Mouse (Mus musculus): ENCODE measurements around the gene Tmbim6. TPM values are rescaled to one million over a fixed set of nuclear protein-coding genes. Genes with fewer than 3 reads are reported as not detected.

The Tmbim6 gene
- polyA plus RNA-seq, 1 experiment from 2014 or later, result 245 TPM

DNA sequence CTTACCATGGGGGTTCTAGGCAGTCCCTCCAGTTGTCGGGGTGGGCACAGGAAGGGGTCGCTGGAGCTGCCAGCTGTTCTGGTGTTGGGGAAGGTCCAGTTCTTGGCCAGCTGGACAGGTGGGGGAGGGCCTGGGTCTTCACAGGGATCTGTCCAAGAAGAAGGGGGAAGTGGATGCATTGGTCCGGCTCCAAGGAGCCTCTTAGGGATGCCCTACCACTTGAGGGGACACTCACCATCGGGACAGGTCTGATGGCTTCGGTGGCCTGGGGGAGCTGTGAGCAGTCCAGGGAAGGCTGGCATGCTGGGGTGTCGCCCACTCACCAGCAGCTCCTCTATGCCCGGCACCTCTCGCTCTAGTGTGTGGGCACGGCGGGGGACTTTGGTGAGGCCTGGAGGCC is 30.4 kb downstream of the Tmbim6 start:
- H3K27ac ChIP-seq, result no peak overlapping the region
- no peak overlapping the region for H3K9ac ChIP-seq
- no peak for ATAC-seq (ENCODE audit: low FRiP score, low read depth)
- H3K27me3 ChIP-seq (replicated peaks), result no peaks in the 10 kb centered on the region
- H3K4me3 ChIP-seq, result no peak overlapping the region
- H3K9me3 ChIP-seq, result no peaks in the 10 kb centered on the region
- WGBS, result 94% methylated on average over 10 of the region's 10 CpGs
- H3K4me2 ChIP-seq (replicated peaks), result no peak overlapping the region
- peaks cover 66% of the 10 kb centered on the region for H3K36me3 ChIP-seq
- H3K4me1 ChIP-seq, result peaks cover 12% of the 10 kb centered on the region

DNA sequence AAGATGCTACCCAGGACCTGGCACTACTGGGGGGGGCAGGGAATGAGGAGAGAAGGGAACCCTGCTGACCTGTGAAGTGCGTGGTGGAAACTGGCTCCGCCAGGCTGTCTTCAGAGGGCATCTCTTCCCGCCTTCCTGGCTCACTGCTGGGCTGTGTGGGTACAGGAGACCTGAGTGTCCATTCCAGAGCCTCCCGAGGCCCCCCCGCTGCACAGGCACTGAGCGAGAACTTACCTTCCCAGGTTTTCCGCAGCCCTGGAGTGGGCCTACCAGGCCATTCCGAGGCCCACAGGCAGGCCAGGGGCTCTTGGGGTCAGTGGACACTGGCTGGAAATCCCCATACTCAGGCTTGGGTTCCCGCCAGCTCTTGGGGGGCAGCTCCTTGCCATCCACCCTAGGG is 31.2 kb downstream of the Tmbim6 start:
- Histone ChIP-seq H3K4me3 (no peak overlapping the region), H3K4me2 (replicated peaks) (no peak overlapping the region), H3K27me3 (replicated peaks) (no peaks in the 10 kb centered on the region), H3K4me1 (peaks cover 12% of the 10 kb centered on the region), H3K9me3 (no peaks in the 10 kb centered on the region), H3K9ac (no peak overlapping the region), H3K36me3 (peaks cover 71% of the 10 kb centered on the region), H3K27ac (no peak overlapping the region)
- no peak for ATAC-seq (ENCODE audit: low FRiP score, low read depth)
- WGBS, result 95% methylated on average over 9 of the region's 9 CpGs

- no peak overlapping the region for H3K9ac ChIP-seq
- no peak overlapping the region for H3K27ac ChIP-seq
- 92% methylated on average over 8 of the region's 8 CpGs for WGBS
- H3K4me1 ChIP-seq, result peaks cover 5% of the 10 kb centered on the region; the same call in 1 of the 2 replicates
- H3K4me2 ChIP-seq (replicated peaks), result no peak overlapping the region
- no peaks in the 10 kb centered on the region for H3K9me3 ChIP-seq
- no peak overlapping the region for H3K4me3 ChIP-seq
- no peaks in the 10 kb centered on the region for H3K27me3 ChIP-seq (replicated peaks)
- peaks cover 74% of the 10 kb centered on the region for H3K36me3 ChIP-seq
- no peak for ATAC-seq (ENCODE audit: low FRiP score, low read depth)
Measured at GRCm38 (mm10) chr15:99430394-99430793, 37.7 kb downstream of the Tmbim6 start.

DNA sequence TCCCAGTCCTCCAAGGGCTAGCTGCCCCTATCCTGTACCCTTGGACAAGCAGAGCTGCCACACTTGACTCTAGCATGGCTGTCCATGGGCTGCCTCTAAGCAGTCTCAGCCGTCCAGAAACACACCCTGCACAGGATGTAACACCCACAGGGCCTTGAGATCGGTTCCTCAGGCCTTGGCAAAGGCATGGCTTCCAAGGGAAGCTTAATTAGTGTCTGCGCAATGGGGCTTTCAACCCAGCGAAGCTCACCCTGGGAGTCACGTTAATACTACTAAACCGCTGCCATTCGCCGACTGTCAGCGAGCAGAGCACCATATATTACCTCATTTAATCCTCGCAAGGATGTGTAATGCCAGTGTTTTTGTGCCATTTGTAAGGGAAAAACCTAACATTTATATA is 38.4 kb downstream of the Tmbim6 start:
- Histone ChIP-seq H3K4me3 (no peak overlapping the region), H3K27me3 (replicated peaks) (no peaks in the 10 kb centered on the region), H3K27ac (no peak overlapping the region), H3K4me1 (peaks cover 8% of the 10 kb centered on the region), H3K9me3 (no peaks in the 10 kb centered on the region), H3K36me3 (peaks cover 67% of the 10 kb centered on the region), H3K4me2 (replicated peaks) (no peak overlapping the region), H3K9ac (no peak overlapping the region)
- WGBS, result 90% methylated on average over 10 of the region's 10 CpGs
- ATAC-seq (ENCODE audit: low FRiP score, low read depth), result no peak

GRCm38 (mm10) chr15:99431504-99431903 is 38.8 kb downstream of the Tmbim6 start:
- Histone ChIP-seq H3K9me3 (no peaks in the 10 kb centered on the region), H3K27me3 (replicated peaks) (no peaks in the 10 kb centered on the region), H3K4me2 (replicated peaks) (no peak overlapping the region), H3K27ac (no peak overlapping the region), H3K4me1 (peaks cover 12% of the 10 kb centered on the region), H3K9ac (no peak overlapping the region), H3K4me3 (no peak overlapping the region), H3K36me3 (peaks cover 63% of the 10 kb centered on the region)
- no peak for ATAC-seq (ENCODE audit: low FRiP score, low read depth)
- 89% methylated on average over 7 of the region's 7 CpGs for WGBS

DNA sequence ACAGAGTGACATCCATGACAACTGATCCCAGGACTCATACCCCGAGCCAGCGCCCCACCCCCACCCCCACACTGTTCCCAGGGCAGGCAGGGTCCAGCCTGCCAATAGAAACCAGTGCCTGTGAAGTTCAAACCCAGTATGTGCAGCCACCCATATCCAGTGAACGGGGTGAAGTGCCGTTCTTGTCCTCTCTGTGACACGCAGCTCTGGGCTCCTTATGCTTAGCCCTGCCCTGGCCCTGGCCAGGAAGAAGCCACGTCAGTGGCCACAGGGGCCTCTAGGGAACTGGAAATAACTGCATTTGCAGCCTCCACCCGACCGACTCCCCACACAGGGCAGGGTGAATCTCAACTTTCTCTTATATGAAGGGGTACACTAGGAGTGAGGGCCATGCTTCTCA is 39.3 kb downstream of the Tmbim6 start:
- peaks cover 17% of the 10 kb centered on the region for H3K4me1 ChIP-seq
- H3K4me2 ChIP-seq (replicated peaks), result no peak overlapping the region
- 84% methylated on average over 8 of the region's 8 CpGs for WGBS
- ATAC-seq (ENCODE audit: low FRiP score, low read depth), result no peak
- H3K27ac ChIP-seq, result no peak overlapping the region
- H3K36me3 ChIP-seq, result peaks cover 59% of the 10 kb centered on the region
- H3K9ac ChIP-seq, result no peak overlapping the region
- H3K4me3 ChIP-seq, result no peak overlapping the region
- H3K9me3 ChIP-seq, result no peaks in the 10 kb centered on the region
- H3K27me3 ChIP-seq (replicated peaks), result no peaks in the 10 kb centered on the region

- Histone ChIP-seq H3K4me1 (peaks cover 23% of the 10 kb centered on the region), H3K4me2 (replicated peaks) (no peak overlapping the region), H3K4me3 (no peak overlapping the region), H3K9ac (no peak overlapping the region), H3K36me3 (peaks cover 49% of the 10 kb centered on the region), H3K27ac (no peak overlapping the region), H3K9me3 (no peaks in the 10 kb centered on the region), H3K27me3 (replicated peaks) (no peaks in the 10 kb centered on the region)
- 91% methylated on average over 16 of the region's 16 CpGs for WGBS
- ATAC-seq (ENCODE audit: low FRiP score, low read depth), result no peak
Measured at GRCm38 (mm10) chr15:99433081-99433718, 40.5 kb downstream of the Tmbim6 start.

DNA sequence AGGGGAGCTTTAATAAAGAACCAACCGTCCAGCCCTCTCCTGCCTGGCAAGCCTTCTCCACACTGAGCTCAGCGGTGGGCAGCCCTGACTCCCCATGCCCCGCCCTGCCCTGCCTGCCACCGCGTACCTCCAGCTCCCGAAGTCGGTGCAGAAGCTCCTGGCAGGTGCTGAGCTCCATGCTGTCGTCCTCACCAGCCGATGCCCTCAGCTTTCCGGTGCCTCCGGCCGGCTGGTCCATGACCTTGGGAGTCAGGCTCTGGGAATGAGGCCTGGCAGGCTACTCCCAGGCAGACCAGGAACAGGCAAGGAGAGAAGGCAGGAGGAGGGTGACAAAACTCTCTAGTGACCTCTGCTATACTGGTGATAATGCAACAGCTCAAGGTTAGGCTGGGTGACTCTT is 41.2 kb downstream of the Tmbim6 start:
- Histone ChIP-seq H3K4me3 (no peak overlapping the region), H3K9me3 (no peaks in the 10 kb centered on the region), H3K27ac (no peak overlapping the region), H3K27me3 (replicated peaks) (no peaks in the 10 kb centered on the region), H3K4me1 (peaks cover 27% of the 10 kb centered on the region), H3K36me3 (peaks cover 49% of the 10 kb centered on the region), H3K4me2 (replicated peaks) (no peak overlapping the region), H3K9ac (no peak overlapping the region)
- no peak for ATAC-seq (ENCODE audit: low FRiP score, low read depth)
- WGBS, result 89% methylated on average over 12 of the region's 12 CpGs

- Histone ChIP-seq H3K4me1 (peaks cover 48% of the 10 kb centered on the region), H3K9me3 (no peaks in the 10 kb centered on the region), H3K4me2 (replicated peaks) (no peak overlapping the region), H3K4me3 (no peak overlapping the region), H3K27ac (no peak overlapping the region), H3K36me3 (peaks cover 7% of the 10 kb centered on the region; the same call in 1 of the 2 replicates), H3K27me3 (replicated peaks) (no peaks in the 10 kb centered on the region), H3K9ac (no peak overlapping the region)
- ATAC-seq (ENCODE audit: low FRiP score, low read depth), result no peak
- 87% methylated on average over 8 of the region's 8 CpGs for WGBS
Measured at GRCm38 (mm10) chr15:99438966-99439698, 46.5 kb downstream of the Tmbim6 start.

DNA sequence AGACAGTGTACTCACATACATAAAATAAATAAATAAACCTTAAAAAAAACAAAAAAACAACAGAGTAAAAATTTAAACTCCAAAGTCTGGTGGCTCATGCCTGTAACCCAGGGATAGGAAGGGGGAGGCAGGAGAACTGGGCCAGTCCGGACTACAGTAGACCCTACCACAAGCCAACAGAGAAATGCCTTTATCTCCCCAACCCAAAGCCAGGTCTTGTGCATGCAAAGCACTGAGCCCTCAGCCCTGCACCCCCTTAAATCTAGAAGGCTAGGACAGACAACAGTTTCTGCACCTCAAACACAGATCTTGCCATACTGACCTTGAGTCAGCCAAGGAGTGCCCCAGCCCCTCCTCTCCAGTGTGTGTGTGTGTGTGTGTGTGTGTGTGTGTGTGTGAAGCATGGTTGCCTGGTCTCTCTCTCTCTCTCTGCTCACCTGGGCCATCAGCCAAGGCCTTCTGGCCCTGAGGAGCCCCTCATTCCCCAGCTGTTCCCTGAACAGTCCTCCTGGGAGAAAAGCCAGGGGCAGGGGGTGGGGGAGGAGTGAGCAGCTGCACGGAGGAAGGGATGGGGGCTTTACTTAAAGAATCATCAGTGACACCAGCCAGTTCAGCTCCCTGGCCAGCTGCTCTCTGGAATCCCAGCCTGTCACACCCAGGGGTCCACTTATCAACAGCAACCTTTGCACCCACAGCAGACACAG is 47.6 kb downstream of the Tmbim6 start:
- peaks cover 44% of the 10 kb centered on the region for H3K4me1 ChIP-seq
- H3K27me3 ChIP-seq (replicated peaks), result no peaks in the 10 kb centered on the region
- H3K36me3 ChIP-seq, result peaks cover 7% of the 10 kb centered on the region; the same call in 1 of the 2 replicates
- no peak overlapping the region for H3K4me3 ChIP-seq
- peak overlapping the region; percentile 40 for H3K9ac ChIP-seq
- peak overlapping the region; percentile 46; the same call in 1 of the 2 replicates for H3K27ac ChIP-seq
- peak; percentile 50; the same call in 1 of the 2 replicates for ATAC-seq (ENCODE audit: low FRiP score, low read depth)
- H3K4me2 ChIP-seq (replicated peaks), result peak overlapping the region; percentile 9; the same call in 1 of the 2 replicates
- 54% methylated on average over 2 of the region's 2 CpGs for WGBS
- H3K9me3 ChIP-seq, result no peaks in the 10 kb centered on the region

DNA sequence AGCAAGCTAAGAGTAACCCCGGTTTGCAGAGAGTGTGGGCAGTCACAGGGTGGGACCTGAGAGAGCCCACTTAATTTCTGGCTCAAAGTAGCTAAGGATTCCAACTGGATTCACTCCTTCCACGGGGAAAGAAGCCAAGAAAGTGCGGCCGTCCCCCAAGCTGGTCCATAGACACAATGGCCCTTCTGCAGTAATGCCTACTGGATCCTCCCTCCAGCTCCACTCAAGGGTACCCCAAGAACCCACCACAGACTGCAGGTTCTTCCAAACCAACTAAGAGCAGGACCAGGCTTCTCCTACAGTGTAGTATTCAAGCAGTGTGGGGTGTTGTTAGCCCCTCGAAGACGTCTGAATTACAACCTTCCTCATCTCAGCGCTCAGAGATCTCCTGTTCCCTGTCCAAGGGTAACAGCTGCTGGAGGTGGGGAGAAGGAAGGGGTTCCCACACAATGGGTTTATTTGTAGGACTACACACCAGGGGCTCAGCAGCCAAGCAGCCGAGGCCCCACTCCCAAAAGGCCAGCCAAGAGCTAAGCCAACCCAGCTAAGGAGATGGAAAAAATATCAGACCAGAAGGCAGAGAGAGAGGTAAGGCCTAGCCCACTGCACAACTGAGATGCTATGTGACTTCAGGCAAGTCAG is 48.3 kb downstream of the Tmbim6 start:
- peak overlapping the region; percentile 40 for H3K9ac ChIP-seq
- H3K4me3 ChIP-seq, result no peak overlapping the region
- no peaks in the 10 kb centered on the region for H3K9me3 ChIP-seq
- peak overlapping the region; percentile 9; the same call in 1 of the 2 replicates for H3K4me2 ChIP-seq (replicated peaks)
- H3K36me3 ChIP-seq, result peaks cover 7% of the 10 kb centered on the region; the same call in 1 of the 2 replicates
- 63% methylated on average over 8 of the region's 8 CpGs for WGBS
- no peak for ATAC-seq (ENCODE audit: low FRiP score, low read depth)
- no peaks in the 10 kb centered on the region for H3K27me3 ChIP-seq (replicated peaks)
- peak overlapping the region; percentile 46 for H3K27ac ChIP-seq
- H3K4me1 ChIP-seq, result peaks cover 42% of the 10 kb centered on the region

GRCm38 (mm10) chr15:99442358-99442757 is 49.7 kb downstream of the Tmbim6 start:
- WGBS, result 75% methylated on average over 7 of the region's 7 CpGs
- no peaks in the 10 kb centered on the region for H3K27me3 ChIP-seq (replicated peaks)

More at GRCm38 (mm10) chr15:99442358-99442757, 49.7 kb downstream of the Tmbim6 start:
- Histone ChIP-seq H3K4me2 (replicated peaks) (no peak overlapping the region), H3K36me3 (peaks cover 5% of the 10 kb centered on the region; the same call in 1 of the 2 replicates), H3K4me1 (peaks cover 30% of the 10 kb centered on the region), H3K9me3 (no peaks in the 10 kb centered on the region), H3K27ac (no peak overlapping the region), H3K9ac (no peak overlapping the region), H3K4me3 (no peak overlapping the region)
- ATAC-seq (ENCODE audit: low FRiP score, low read depth), result no peak
